Mouse (Mus musculus) adrenal gland, postnatal 36 days (tissue): ENCODE data around the gene Rnf126. TPM values are rescaled to one million over a fixed set of nuclear protein-coding genes. Genes with fewer than 3 reads are reported as not detected.
A peak's percentile ranks its signal among the peaks of the same experiment; 100 is the strongest.

Experiments used
- DNase-seq, 2 experiments: peaks; one replicate each; pipeline ENCODE4 v3.0.0; 2021; ENCODE audit warnings: mixed read lengths in 1 of 2
- total RNA-seq, 2 experiments: library from RNA; stranded (reverse); gene quantifications; 2 replicates each; pipeline ENCODE4 v1.2.3; 2021

The Rnf126 gene
- total RNA-seq, 2 experiments from 2014 or later = 53.0 to 55.2 TPM

- DNase-seq = peak; percentile 83 to 91
These were observed 26.4 kb upstream of the Rnf126 start, which contains the start of gene Palm for GRCm38 (mm10) chr10:79793051-79793737. TSS of gene Palm (plus strand) at chr10:79793572.

GRCm38 (mm10) chr10:79792339-79793040, 25.7 kb upstream of the Rnf126 start:
- no peak for DNase-seq

- no peak for DNase-seq
These were observed 24.1 kb upstream of the Rnf126 start, which contains the start of gene Prss57 for GRCm38 (mm10) chr10:79790861-79791260. TSS of gene Prss57 (minus strand) at chr10:79790961.

GRCm38 (mm10) chr10:79789581-79789980, 22.8 kb upstream of the Rnf126 start:
- no peak for DNase-seq

GRCm38 (mm10) chr10:79788386-79789158, 21.8 kb upstream of the Rnf126 start:
- peak; percentile 75 to 82 for DNase-seq

- DNase-seq = no peak
These were observed 17.4 kb upstream of the Rnf126 start for GRCm38 (mm10) chr10:79783920-79784800.

- DNase-seq = peak in 1 of 2 experiments; percentile 33
These were observed 16.3 kb upstream of the Rnf126 start for GRCm38 (mm10) chr10:79783050-79783449.

- no peak for DNase-seq
These were observed 15.2 kb upstream of the Rnf126 start for GRCm38 (mm10) chr10:79781956-79782355.

- no peak for DNase-seq
These were observed 14.4 kb upstream of the Rnf126 start for GRCm38 (mm10) chr10:79781139-79781538.

- DNase-seq = peak in 1 of 2 experiments; percentile 63
These were observed 13.9 kb upstream of the Rnf126 start for GRCm38 (mm10) chr10:79780664-79781015.

- DNase-seq = peak; percentile 97 to 98
These were observed 13.3 kb upstream of the Rnf126 start for GRCm38 (mm10) chr10:79779784-79780663.

- no peak for DNase-seq
These were observed 12.4 kb upstream of the Rnf126 start for GRCm38 (mm10) chr10:79779193-79779592.

- peak; percentile 62 to 78 for DNase-seq
These were observed 11.3 kb upstream of the Rnf126 start for GRCm38 (mm10) chr10:79778006-79778405.

- DNase-seq = peak; percentile 72 to 79
These were observed 10.4 kb upstream of the Rnf126 start, which contains the start of gene Fstl3 for GRCm38 (mm10) chr10:79777103-79777531. TSS of gene Fstl3 (plus strand) at chr10:79777272.

- DNase-seq = no peak
These were observed 7.9 kb upstream of the Rnf126 start for GRCm38 (mm10) chr10:79774486-79775279.

- DNase-seq = peak in 1 of 2 experiments; percentile 19
These were observed 6.5 kb upstream of the Rnf126 start for GRCm38 (mm10) chr10:79773208-79773607.

GRCm38 (mm10) chr10:79772320-79772719, 5.6 kb upstream of the Rnf126 start:
- no peak for DNase-seq

GRCm38 (mm10) chr10:79769329-79769728, 2.6 kb upstream of the Rnf126 start:
- DNase-seq = no peak

- DNase-seq = peak; percentile 75 to 80
These were observed 1.6 kb upstream of the Rnf126 start for GRCm38 (mm10) chr10:79768400-79768799.
